Mouse (Mus musculus): ENCODE measurements at regions not wholly inside any gene's neighbourhood (a gene's known extent, or its start where the extent isn't known, plus 50 kb on each side); places are given as distances from the start of the nearest gene placed in this dataset.

DNA sequence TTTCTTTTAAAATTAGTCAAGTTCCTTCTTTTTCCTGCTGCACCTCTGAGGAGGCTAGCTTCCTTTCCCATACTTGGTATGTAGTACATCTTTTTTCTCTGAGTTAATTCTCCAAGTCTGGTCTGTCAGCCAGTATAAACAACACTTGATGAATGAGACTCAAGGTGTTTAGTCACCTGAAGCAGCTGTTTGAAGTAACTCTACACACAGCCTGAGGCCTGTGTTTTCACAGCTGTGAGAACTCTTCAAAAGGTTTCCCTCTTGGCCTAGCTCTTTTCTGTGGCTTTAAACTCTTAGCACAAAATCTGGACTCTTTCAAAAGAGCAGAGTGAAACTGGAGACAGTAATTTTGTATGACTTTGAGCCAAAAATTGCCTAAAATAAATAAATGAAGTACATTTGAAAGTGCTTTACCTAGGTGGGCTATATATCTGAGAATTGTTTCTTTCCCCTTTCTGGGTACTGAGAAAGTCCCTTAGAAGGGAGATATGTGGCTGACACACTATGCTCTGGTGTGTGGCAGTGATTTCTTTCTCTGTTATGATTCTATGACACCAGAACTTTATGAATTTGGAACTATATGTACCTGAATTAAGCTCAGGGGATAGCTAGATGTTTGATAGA, 1070.2 kb upstream of the Zeb2 start:
- no peak for DNase-seq (ENCODE audit: low read depth in 1 of 2, low spot score in 2 of 2)

DNA sequence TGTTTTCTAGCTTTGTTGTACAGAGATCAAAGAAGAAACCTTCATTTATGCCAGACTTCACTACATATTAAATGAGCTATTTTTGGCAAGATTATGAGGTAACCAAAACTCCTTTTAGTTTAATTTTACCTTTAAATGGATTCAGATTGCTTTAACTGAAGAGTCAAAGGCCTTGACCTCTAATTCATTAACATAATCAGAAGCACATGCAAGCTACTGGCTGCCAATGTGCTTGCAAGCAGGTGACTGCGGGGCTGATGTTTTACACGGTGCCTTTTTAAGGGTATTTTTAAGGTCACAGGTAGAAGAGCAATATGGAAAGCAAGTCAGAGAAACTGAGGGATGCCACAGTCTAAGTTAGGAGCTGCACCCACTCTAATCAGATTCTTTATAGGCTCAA, 1066.0 kb upstream of the Zeb2 start:
- DNase-seq (ENCODE audit: low read depth in 1 of 2, low spot score in 2 of 2) = no peak

DNA sequence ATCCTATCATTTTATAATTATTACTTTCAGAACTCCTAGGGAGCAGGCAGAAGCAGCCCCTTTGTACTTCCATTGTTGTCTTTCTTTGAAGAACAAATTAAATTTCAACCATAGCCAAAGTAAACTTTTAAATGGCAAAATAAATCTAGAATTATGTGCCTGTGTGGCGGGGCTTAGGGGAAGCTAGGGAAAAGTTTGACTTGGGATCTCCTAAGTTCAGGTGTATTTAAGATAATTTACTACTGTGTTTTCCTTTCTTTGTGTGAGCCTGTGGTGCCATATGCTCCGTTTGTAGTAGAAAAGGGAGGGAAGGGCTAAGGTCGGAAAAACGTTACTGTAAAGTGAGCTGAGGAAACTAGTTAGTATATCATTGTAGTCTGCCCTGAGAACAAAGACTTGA, 1062.5 kb upstream of the Zeb2 start:
- no peak for DNase-seq (ENCODE audit: low read depth in 1 of 2, low spot score in 2 of 2)

DNA sequence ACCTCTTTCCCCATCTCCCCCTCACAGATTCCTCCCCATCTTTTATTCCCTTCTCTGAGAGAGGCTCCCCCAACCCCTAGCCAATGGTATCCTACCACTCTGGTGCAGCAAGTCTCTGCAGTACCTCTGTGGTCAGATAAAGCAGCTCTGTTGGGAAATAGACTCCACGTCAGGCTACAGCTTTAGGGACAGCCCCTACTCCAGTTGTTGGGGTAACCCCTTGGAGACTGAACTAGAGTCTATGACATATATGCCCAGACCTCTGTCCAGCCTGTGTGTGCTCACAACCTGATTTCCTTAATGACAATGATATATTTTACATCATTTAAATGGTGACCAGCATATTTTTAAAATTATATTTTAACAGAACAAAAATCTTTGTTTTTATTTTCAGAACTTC, 1051.3 kb upstream of the Zeb2 start:
- no peak for DNase-seq (ENCODE audit: low read depth in 1 of 2, low spot score in 2 of 2)

DNA sequence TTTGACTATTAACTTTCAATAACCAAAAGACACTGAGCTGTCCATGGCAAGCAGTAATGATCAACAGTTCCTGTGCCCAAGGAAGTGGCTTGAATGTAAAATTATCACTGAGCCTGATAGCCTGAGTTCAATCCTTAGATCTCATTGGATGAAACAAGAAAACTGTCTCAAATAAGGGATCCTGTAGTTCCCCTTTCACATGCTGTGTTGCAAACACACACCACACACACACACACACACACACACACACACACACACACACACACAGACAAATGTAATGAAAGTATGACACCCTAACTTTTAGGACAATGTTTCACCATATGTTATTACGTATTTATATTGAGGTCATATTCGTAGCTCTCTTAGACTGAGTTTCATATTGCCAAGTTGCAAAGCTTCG, 1032.7 kb upstream of the Zeb2 start:
- no peak for DNase-seq (ENCODE audit: low read depth in 1 of 2, low spot score in 2 of 2)

DNA sequence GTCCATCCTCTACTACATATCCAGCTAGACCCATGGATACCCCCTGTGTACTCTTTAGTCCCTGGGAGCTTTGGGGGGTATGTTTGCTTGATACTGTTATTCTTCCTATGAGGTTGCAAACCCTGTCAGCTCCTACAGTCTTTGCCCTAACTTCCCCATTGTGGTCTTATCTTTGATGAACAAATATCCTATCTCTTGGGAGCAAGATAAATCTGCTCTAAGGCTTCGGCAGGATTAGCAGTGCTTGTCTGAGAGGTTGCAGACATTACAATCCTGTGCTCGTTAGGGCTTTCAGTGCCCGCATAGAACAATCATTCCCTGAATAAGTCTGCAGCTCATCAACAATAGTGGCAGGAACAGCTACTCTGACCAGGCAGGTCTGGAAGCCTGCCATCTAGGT, 1002.7 kb upstream of the Zeb2 start:
- no peak for DNase-seq (ENCODE audit: low read depth in 1 of 2, low spot score in 2 of 2)

DNA sequence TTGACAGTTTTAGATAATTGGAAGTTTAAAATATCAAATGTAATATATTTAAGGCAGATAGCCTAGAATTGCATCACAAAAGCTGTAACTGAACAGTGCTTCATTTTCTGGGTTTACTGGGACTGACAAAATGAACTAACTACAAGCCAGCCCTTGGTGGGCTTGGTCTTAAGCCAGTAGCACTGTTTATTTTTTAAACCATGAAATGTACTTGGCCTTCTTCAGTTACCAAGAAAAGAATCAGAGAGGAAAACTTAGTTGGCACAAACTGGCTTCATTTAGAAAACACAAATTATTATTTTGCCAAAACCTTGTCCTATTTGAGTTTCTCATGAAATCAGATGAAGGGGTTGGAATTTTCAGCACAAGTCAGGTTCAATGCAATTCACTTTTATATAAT, 989.8 kb upstream of the Zeb2 start:
- DNase-seq (ENCODE audit: low read depth in 1 of 2, low spot score in 2 of 2) = no peak

DNA sequence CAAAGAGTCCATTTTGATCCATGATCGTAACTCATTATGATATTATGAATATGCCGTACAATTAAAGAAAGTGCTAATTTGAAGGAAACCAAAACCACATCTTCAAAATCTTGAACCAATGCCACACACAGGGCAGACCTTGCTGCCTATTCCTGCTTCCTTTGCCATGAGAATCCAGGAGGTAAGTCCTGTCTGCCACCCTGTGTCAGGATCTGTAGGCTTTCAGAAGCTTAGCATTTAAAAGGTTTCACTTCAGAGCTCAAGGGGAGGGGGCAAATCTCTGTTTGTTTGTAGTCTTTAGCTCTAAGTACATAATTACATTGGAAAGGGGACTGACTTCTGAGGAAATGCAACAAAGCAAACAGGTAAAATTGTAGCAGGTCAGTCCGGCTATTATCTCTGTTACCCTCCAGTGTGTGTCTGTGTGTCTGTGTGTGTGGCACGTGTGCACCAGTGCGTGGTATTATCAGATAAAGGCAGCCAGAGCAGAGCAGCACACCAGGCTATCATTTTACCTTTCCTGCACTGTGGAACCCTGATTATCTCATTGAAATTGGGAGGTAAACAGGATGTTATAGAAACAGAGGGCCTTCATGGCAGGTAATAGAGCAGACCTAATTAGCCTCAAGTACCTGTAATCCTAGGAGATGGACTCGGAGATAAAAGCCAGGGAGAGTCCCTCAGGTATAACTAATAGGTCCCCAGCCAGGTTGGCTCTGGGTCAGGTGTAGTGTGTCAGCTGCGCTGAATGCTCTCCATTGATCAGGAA, 948.0 kb upstream of the Zeb2 start:
- no peak for DNase-seq (ENCODE audit: low read depth in 1 of 2, low spot score in 2 of 2)

DNA sequence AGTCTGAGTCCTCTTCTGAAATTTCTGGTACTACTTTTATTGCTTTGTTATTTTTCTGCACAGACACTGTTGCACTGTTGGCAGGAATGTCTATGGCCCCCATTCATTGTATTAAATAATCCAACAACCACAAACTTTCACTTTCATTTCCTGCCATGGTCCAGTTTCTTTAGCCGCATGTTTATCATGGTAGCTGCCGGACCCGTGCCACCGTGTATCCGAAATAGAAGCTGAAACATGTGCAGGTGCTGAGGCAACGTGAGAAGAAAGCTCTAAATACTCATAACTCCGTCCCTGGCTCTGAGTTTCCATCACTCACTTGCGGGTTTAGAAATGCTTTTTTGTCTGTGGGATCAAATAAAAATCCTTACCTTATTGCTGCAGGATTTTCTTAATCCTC, 938.5 kb upstream of the Zeb2 start:
- no peak for DNase-seq (ENCODE audit: low read depth in 1 of 2, low spot score in 2 of 2)

DNA sequence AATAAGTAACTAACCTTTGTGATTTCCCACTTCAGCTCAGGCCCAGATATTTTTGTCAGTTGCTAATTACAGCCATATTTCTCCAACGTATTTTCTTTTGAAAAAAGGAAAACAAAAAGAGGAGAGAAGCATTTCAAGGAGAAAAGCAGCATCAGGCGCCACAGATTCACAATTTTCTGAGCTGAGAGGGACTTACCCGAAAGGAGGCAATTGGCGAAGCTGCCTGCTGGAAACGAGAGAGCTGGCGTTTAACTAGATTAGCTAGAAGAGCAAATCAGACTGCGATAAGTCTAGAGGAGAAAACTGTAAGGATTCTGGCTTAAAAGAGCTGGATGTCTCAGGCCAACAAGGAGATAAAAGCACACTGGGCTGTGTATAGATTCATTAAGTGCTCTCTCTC, 937.7 kb upstream of the Zeb2 start:
- DNase-seq (ENCODE audit: low read depth in 1 of 2, low spot score in 2 of 2) = no peak

DNA sequence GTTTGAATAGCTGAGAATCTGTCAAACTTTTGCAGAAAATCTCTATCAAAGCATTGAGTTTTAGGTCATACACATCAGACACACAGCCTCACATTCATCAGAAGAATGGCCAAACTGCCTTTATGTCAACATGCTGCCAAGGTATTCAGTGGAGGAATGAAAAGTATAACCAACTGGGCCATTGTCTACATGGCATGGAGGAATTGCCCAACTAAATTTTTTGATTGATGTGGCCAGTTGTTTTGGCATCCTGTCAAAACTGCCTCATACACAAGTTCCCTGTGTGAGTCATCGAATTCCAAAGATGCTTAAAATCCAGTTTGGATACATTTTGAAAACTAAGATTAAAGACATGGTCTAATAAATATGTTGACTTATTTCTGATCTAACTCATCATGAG, 904.7 kb upstream of the Zeb2 start:
- no peak for DNase-seq (ENCODE audit: low read depth in 1 of 2, low spot score in 2 of 2)

DNA sequence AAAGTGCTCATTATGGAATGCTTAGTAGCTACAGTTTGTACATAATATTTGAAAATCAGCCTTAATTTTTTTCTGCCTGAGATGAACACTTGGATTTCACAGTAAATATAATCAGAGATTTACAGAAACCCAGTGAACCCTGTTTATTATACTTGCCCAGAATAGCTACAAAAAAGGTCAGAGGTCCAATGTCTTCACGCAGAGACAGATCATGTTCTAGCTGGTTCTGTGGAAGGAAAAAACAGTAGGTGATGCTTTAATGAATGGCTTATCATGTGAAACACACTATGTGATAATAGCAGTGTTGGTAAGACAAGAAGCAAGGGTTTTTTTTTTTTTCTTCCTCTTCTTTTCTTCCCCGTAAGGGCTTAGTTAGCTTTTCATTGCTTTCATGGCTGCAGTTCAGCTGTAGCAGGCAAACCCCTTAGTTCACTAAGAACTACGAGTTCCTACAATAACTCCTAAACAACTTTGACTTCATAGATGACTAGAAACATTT, 896.6 kb upstream of the Zeb2 start:
- no peak for DNase-seq (ENCODE audit: low read depth in 1 of 2, low spot score in 2 of 2)

DNA sequence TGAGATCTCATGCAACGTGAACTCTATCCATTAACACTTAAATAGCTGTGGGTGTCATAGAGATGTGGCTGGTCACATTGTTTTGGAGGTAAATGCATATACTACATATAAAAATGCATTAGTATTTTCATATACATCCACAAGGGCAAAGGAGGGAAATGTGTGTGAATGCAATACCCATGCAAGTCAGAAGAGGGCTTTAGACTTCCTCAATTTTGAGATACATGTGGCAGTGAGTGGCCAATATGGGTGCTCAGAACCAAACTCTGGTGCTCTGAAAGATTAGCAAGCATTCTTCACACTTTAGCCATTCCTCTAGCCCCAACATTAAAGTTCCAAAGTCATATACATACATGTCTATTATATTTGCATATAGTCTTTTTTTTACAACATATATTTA, 895.5 kb upstream of the Zeb2 start:
- no peak for DNase-seq (ENCODE audit: low read depth in 1 of 2, low spot score in 2 of 2)

DNA sequence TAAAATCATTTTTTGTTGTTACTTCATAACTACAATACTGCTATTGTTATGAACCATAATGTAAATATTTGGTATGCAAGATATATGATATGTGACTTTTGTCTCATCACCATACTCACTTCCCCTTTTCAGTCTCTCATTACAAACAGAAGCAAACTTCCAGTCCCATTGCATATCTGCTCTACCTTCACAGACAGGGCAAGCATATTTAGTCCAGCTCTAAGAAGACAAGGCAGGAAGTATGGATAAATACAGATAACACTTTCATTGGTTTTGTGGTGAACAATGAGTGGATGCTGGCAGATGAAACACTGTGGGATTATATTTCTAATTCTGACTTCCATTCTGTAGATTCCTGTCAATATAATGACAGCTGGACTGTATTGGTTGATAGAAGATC, 858.0 kb upstream of the Zeb2 start:
- DNase-seq (ENCODE audit: low read depth in 1 of 2, low spot score in 2 of 2) = no peak

DNA sequence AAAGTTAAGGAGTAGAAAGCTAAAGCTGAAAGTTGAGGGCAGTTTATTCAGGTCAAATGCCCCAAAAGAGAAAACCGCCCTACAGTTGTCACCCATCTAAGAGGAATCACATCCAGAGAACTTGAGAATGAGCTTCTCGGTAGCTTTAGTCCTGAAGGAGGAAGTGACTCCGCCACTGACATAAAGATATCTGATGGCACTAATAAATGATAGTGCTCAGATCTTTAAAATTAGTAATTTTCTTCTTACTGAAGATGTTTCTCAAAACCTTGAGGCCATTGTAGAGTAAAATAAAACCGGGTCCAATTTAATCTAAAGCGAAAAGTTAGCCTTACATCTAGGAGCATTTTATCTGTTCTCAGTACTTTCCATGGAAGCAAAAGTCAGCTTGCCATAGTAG, 851.4 kb upstream of the Zeb2 start:
- no peak for DNase-seq (ENCODE audit: low read depth in 1 of 2, low spot score in 2 of 2)

DNA sequence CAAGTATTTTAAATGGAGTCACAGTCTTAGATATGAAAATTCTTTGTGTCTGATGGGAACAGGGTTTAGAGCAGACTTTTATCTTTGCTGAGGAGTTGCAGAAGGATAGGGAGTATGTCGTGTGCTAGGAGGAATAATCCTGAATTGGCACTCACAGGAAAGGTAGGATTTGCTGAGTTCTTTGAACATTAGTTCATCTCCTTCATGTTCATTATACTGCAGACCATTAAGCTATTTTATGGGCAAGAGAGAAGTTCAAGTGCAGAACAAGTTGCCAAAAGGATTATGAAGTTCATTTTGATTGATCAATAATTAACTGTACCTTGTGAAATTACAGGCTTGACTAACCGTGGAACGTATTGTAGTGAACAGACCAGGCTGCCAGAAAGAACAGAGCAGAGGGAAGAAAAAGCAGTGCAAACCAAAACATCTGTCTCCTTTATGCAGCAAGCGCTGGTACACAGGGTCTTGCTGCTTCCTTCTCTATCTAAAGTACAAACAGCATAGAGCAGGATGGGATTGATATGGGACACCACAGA, 839.7 kb upstream of the Zeb2 start:
- no peak for DNase-seq (ENCODE audit: low read depth in 1 of 2, low spot score in 2 of 2)

DNA sequence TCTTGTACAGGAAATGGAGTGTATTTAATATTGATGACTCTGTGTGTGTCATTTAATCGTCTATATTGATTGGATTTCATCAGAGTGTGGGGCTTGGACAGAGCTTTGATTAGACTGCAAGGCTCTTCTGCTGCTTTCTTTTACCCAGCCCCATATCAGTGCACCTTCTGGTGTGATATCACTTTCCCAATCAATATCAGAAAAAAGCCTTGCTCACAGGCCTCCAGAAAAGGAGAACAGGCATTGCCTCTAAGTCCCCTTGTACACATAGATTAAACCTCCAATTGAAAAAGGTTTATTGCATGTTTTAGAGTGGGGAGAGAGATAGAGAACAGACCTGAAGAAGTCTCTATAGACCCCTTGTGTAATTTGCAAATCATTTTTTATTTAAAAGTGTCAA, 831.6 kb upstream of the Zeb2 start:
- no peak for DNase-seq (ENCODE audit: low read depth in 1 of 2, low spot score in 2 of 2)

DNA sequence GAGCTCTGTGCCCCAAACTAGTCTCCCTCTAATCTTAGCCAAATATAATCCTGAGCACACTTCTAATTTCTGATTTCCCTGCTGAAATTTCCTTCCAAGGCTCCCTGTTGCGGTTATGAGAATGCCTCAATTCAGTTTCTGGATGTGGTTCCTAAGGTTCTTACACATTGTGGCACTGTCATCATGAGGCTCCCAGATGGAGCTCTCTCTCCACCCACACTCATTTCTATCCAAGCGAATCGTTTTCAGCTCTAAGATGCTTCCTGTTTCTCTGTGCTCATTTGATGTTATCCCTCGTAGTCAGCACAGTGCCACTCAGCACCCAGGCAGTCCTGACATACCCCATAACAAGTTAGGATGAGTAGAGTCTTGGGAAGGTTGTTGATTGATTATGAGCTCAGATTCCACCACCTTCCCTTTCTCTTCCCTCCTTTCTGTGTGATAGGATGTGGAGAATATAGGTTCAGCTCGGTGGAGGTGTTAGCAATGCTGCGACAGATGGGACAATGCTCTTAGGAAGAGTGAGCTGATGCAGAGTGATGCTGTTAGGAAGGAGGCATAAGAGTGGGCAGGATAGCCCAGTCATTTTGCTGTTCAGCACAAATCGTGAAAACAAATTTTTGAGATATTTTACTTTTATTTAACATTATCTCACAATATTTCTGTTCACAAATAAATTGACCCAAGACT, 808.7 kb upstream of the Zeb2 start:
- DNase-seq (ENCODE audit: low read depth in 1 of 2, low spot score in 2 of 2) = no peak

DNA sequence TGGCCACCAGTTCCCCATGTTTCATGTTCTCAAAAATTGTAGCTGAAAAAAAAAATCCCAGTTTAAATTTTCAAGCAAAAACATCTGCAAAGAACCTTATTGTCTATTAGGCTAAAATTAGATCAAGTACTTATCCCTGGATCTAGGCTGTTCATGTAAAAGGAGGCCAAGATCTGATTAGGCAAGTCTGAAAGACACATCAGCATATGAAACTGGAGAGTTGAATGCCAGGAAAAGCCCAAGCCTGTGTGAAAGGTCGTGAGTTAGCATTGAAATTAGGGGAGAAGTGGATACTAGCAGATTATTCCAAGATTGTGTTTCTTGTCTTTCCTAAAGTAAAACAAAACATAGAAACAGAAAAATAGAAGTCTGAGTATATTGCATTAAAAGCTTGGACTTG, 791.7 kb upstream of the Zeb2 start:
- DNase-seq (ENCODE audit: low read depth in 1 of 2, low spot score in 2 of 2) = no peak

DNA sequence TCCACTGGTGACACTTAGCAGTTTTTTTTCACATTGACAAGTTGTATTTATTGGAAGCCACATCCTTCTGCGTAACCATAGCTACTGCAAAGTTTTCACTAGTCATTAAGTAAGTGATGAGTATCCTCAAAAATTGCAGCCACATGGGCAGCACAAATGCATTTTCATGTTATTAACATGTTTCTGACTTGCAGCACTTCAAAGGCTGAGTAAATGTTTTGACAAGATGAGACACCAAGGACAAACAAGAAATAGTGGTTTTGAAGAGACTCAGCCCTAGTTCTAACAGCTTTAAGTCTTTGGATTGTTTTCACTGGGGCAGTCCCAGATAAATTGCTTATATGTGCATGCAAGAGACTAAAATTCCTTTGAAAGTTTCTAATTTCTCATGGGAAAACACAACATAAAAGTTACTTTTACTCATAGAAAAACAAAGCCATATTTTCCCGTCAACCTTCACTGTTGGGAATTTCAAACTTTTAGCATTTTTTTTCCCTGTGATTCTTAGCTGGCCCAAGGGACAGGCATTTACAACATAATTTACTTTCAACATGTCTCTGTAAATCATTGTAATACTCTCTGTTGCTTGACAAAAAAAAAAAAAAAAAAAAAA, 787.5 kb upstream of the Zeb2 start:
- DNase-seq (ENCODE audit: low read depth in 1 of 2, low spot score in 2 of 2) = no peak

DNA sequence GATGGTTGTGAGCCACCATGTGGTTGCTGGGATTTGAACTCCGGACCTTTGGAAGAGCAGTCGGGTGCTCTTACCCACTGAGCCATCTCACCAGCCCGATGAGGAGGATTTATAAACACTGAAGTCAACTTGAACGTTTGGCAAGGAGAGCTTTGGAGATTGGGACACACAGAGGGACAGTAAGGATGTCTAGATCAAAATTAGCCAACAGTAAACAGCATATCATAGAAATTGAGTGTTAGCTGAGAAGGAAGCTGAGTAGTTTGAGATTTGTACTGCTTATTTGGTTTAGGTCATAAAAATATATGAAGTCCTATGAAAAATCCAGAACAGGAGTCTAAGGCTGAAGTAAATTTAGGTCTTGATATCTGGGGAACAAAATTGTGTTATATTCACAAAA, 786.9 kb upstream of the Zeb2 start:
- no peak for DNase-seq (ENCODE audit: low read depth in 1 of 2, low spot score in 2 of 2)

DNA sequence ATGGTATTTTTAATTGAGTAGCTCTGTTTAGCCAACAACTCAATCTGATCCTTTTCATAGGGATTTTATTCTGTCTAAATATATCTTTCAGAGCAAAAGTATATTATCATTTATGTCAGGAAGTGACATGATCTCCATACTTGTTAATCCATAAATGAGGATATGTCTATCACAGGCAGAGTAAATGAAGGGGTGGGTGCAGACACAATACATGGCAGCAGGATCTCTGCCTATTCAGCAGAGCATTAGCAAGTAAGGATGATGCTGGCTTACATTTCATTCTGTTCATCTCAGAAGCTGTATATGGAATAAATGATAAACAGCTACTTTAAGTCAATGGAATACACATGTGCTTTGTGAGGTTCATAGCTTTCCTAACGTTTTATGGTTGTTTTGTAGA, 786.2 kb upstream of the Zeb2 start:
- no peak for DNase-seq (ENCODE audit: low read depth in 1 of 2, low spot score in 2 of 2)
